Mouse (Mus musculus) left cerebral cortex, adult 8-10 months (tissue): ENCODE results near the gene Psma6. TPM values are rescaled to one million over a fixed set of nuclear protein-coding genes. Genes with fewer than 3 reads are reported as not detected.
"Not testable (repeated sequence)": the region's sequence is repeated elsewhere in the genome, so short reads cannot be mapped to it uniquely, and the experiment has no call there.

ENCODE experiments used
- DNase-seq, 2 experiments: peaks; one replicate each; pipeline ENCODE4 v3.0.0; 2022; ENCODE audit warnings: low spot score in 2 of 2
- total RNA-seq, 4 experiments: library from RNA; stranded (reverse); gene quantifications; 2 replicates each; pipeline ENCODE4 v1.2.4; 2022

The Psma6 gene
- 100 to 1,000 TPM; 137 to 150 (median 142) TPM for total RNA-seq

GRCm38 (mm10) chr12:55384023-55384749, at the start of gene Psma6:
TSS of gene Psma6 (plus strand) at chr12:55384222.
- DNase-seq: no peak

DNA sequence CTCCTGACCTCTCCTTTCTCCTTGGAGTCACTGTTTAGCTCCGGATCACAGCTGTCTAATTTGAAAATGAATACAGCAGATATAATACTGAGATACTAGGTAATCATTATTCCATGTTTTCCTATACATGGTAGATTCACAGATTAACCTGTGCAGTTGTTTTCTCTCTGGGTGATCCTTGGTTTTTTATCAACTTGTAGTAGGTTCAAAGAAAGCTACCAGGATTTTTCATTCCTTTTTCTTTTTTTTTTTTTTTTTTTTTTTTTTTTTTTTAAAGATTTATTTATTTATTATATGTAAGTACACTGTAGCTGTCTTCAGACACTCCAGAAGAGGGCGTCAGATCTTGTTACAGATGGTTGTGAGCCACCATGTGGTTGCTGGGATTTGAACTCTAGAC, 45.5 kb upstream of the Psma6 start:
- not testable (repeated sequence) for DNase-seq

DNA sequence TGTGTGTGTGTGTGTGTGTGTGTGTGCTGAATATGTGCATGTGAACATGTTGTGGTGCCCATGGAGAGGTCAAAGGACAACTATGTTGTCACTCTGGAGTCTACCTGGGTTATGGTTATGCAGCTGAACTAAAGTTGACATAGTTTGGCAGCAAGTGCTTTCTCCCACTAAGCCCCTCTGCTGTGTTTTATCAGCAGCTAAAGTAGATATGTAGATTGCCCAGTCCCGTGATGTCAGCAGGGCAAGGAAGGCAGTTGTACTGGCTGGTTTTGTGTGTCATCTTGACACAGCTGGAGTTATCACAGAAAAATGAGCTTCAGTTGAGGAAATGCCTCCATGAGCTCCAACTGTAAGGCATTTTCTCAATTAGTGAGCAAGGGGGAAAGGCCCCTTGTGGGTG, 41.0 kb upstream of the Psma6 start:
- DNase-seq: not testable (repeated sequence)

GRCm38 (mm10) chr12:55343998-55344397, 40.0 kb upstream of the Psma6 start:
- no peak for DNase-seq

GRCm38 (mm10) chr12:55344583-55344982, 39.4 kb upstream of the Psma6 start:
- DNase-seq: peak in 1 of 2 experiments; percentile 4

- no peak for DNase-seq
Observed at GRCm38 (mm10) chr12:55353423-55353822, 30.6 kb upstream of the Psma6 start.

DNA sequence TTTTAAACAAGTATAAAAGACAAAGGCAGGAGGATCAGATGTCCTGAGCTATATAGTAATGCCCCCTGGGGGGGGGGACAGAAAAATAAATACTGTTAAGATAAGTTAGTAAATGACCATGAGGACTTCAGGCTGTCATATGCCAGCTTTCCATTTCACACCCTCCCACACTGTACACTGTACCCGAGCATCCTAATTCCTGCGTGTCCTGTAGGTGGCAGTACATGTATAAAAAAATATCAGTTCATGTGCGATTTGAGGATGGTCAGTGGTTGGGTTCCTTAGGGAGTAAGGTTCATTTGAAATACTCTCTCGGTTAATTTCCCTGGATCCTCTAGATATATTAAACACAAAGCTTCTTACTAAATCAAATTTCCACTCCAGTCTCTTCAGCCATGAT, 29.1 kb upstream of the Psma6 start:
- DNase-seq: peak in 1 of 2 experiments; percentile 11

- no peak for DNase-seq
Observed at GRCm38 (mm10) chr12:55357303-55357702, 26.7 kb upstream of the Psma6 start.

GRCm38 (mm10) chr12:55360929-55361328, 23.1 kb upstream of the Psma6 start:
- DNase-seq: no peak

- no peak for DNase-seq
Observed at GRCm38 (mm10) chr12:55365083-55365482, 18.9 kb upstream of the Psma6 start.

DNA sequence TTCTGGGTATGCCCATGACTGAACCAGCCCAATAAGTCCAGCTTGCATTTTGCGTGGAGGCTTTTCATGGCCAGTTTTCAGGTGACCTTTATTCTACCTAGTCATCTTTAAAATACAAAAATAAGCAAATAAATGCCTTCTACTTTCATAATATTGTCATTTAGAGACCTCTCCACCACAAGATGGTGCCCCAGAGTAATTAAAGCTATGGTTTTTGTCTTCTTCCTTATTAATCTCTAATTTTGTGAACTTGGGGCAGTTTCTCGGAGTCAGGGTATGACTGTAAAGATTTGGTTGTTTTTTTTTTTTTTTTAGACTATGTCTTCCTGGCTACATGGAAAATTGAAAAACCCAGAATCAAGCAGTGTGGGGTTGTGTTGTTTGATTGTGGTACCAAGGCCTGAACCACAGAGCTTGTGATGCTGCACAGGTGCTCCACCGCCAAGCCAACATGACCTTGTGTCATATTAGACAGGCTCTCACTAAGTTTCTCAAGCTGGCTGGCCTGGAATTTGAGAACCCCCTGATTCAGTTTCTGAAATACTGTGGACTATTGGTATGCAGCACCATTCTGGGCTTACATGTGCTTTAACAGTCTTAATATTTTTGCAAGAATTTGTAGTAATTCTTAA, 11.5 kb upstream of the Psma6 start:
- no peak for DNase-seq

DNA sequence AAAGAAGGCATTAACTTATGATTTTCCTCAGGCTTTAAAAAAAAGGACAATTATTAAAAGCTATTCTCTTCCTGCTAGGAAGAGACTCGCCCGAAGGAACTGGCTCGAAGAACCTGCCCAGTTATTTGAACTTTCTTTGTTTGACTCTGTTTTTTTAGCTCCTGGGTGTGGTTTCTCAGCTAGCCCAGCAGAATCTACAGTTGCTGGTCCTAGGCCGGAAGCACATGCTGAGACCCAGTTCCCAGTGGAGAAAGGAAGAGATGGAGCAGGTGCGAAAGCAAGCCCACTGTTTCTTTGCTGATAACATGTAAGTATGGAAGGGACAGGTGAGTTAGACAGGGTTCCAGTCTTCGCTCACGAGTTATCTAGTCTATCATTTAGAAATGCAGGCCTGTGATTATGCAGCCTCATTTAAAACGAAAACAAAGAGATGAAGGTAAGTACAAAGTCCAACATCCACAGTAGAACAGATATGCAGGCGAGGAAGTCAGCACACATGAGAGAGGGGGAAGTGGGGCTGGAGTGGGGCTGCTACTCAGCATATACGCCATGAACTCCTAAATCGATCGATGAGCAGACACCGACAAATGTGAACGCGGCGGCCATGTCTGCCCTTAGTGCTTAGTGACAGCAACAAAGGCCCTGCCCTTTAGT, 6.9 kb upstream of the Psma6 start:
- DNase-seq: no peak

DNA sequence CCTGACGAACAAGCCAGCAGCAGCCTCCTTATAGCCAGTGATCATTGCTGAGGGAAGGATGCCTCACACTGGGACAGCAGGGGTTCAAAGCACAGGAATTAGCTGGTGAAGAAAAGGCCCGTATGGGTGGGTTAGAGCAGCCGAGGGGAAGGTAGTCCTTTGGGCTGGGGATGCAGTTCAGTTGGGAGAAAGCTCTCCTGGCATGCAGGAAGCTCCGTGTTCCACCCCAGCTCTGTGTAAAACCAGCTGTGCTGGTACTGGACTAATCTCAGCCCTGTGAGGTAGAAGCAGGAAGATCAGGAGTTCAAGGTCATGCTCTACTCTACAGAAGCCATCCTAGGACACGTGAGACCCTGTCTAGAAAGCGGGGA, 6.4 kb upstream of the Psma6 start:
- no peak for DNase-seq

DNA sequence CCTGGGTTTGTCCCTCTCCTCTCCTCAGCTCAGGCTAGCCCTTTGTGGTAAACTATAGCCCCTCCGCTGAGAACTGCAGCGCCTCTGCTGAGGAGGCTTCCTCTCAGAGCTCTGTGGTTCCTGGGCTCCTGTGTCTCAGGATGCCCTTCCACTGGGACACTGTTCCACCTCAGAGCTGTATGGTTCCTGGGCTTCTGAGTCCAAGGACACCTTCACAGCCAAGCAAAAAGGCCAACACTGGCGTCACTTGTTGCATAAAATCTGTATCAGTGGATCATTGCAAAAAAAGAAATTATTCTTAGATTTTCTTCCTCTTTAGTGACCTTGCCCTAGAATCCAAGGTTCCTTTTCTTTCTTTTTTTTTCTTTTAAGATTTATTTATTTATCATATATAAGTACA, 804 bp downstream of the Psma6 start:
- DNase-seq: no peak

- DNase-seq: peak in 1 of 2 experiments; percentile 9
Observed at GRCm38 (mm10) chr12:55385931-55386330, 1.9 kb downstream of the Psma6 start.

- no peak for DNase-seq
Observed at GRCm38 (mm10) chr12:55386456-55386855, 2.4 kb downstream of the Psma6 start.

DNA sequence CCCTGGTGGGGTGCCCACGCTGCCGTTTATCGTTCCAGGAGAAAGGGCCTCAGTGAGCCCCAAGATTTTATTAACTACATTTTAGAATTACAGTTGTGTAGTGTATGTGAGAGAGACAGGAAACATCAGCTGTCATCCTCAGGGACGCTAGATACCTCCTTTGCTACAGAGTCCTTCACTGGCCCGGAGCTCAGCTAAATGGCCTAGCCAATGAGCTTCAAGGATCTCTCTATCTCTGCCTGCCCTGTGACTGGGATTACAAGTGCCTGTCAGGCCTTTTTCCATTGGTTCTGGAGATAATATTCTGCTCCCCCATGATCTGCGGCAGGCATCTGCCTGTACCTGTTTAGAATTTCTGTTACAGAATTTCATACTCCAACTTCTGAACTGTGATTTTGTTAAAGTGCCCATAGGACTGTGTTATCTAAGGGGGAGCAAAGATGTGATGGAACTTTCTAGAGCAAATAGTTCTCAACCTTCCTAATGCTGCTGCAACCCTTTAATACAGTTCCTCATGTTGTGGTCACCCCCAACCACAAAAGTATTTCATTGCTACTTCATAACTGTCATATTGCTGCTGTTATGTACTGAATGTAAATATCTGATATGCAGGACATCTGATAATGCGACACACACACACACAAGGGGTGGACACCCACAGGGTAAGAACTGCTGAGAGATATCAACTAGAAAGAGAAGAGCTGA, 3.2 kb downstream of the Psma6 start:
- no peak for DNase-seq

- DNase-seq: no peak
Observed at GRCm38 (mm10) chr12:55387788-55388465, 3.9 kb downstream of the Psma6 start.

GRCm38 (mm10) chr12:55388478-55388877, 4.5 kb downstream of the Psma6 start:
- no peak for DNase-seq

DNA sequence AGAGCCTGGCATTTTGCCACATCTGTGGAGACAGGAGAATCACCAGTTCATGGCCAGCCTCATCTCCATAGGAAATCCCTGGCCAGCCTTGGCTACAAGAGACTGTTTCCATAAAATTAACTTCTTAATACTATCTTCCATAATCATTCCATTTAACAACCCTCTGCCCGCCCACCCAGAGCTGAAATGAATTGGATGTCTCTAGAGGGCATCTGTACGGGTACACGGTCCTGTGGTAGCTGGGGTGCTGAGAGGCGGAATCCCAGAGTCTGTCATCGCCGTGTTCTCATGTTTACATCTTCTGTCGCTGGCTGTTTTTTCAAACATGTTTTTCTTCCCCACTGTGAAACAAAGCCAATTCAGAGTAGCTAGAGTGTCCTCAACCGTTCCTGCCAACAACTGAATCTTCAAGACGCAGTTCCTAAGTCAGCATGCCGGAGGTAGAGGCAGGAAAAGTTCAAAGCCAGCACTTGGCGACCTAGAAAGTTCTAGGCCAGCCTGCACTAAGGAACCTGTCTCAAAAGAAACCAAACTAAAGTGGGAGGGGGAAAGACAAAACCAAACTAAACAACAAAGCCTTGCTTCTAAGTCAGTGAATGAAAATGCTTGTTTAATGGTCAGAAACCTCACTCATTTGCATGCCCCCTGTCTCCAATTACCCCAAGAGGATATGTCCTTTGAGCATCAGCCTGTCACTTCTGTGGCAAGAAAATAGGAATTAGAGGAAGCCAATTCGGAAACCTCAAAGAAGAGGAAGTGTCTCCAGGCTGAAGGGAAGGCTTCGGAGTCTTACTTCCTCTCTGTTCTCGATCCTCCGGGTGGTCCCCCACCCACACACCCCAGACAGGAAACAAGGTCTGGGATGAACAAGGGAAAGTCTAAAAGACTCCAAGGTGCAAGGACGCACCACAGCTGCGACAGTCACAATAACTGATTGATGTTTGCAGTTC, 5.4 kb downstream of the Psma6 start:
- no peak for DNase-seq
